Mouse (Mus musculus): ENCODE measurements around the gene Ppara.

The Ppara gene

DNA sequence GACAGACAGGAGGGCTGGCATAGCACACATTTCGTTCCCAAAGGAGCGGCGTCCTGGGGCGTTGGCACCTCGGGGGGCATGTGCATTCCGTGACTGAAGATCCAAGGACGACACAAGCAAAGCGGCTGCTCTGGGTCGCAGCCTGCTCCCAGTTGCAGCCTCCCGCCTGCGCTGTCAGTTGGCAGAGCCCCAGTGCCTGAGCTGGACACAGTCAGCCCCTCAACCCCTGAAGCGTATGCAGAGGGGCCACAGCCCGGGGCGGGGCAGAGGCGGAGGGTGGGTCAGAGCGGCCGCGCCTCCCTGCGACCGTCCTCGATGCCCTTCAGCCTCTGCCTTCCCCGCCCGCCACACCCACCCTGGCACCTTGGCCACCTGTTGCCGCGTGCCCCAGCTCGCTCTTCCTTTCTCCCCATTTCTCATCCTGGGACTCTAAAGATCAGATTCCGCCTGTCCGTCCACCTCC lies at the start of gene Ppara:
TSS of gene Ppara (plus strand) at position 413 of the 463 bp plus-strand sequence.
- no peak for DNase-seq

DNA sequence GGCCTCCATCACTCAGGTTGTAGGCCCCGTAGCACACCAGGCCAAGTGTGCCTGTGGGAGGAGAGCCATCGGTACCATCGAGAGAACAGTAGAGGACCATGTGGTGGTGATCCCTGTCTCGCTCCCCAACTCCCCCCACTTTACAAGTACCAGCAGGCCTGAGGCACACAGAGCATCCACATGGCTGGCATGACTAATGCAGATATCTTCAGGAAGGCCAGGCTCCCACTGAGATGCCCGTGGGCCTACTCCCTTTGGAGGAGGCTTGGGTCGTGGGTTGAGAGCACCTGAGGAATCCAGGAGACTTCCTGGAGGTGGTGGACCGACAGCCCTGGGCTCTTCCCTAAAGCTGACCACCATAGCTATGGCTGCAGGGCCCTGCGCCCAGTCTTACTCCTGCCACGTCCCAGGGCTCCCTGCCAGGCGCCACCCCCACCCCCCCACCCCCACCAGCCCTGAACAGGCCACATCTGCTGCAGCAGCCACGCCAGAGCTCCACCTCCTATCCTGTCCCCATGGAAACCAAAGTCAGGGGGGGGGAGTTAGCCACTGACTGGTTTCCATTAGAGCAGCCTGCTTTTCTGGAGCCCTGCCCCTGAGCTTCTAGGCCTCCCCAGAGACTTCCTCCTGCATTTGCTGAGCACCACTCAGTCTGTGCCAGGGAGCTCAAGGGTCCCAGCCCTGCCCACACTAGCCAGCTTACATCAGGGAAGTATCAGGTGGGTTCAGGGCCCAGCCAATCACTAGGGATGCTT lies 48.0 kb upstream of the Ppara start:
- peak; percentile 66 to 78 for DNase-seq

DNA sequence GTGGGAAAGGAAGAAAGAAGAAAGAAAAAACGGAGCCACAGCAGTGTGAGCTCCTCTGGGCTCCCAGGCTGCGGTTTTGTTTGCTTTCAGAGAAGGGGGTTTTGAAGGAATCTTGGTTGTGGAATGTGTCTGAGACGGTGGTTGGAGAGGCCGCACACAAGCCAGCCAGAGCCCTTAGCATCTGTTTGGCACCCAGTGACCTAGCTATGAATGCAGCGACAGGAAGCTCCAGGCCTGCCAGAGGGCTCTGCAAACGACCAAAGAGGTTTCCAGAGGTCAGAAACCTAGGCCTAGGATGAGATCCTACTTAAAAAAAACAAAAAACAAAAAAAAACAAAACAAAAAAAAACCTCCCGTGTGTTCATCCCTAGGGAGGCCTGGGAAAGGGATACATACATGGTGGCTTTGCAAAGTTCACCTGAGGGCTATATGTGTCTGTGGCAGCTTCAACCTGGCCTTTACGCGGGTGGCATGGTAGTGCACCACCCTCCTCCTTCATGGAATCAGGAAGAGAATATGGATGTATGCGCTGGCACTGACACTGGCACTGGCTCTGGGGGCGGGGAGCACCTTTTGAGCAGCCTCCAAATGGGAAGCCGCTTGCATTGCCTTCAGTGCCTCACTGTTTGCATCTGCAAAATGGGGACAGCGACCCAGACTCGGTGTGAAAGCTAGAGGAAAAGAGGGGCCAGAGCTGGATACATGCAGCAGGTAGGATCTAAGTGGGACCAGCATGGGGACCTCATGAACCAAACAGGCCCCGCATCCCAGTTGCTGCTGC lies 47.0 kb upstream of the Ppara start:
- DNase-seq, result peak in 1 of 2 experiments; percentile 59

DNA sequence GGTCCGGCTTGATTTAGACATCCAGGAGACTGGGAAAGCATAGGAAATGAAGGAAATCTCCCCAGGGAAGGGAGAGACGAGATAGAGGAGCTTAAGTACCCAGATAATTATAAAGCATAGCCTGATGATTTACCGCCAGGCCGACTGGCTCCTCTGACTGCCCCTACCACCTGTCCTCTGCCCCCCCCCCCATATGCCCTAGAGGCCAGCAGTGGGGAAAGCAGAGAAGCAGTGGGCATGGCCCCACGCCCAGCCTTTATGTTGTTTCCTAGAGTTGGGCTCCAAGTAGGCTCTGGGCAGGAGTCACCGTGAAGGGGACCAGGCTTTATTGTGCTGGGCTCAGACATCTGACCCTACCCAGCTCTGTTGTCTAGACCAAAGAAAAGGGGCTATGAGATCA lies 46.0 kb upstream of the Ppara start:
- DNase-seq, result peak in 1 of 2 experiments; percentile 66

DNA sequence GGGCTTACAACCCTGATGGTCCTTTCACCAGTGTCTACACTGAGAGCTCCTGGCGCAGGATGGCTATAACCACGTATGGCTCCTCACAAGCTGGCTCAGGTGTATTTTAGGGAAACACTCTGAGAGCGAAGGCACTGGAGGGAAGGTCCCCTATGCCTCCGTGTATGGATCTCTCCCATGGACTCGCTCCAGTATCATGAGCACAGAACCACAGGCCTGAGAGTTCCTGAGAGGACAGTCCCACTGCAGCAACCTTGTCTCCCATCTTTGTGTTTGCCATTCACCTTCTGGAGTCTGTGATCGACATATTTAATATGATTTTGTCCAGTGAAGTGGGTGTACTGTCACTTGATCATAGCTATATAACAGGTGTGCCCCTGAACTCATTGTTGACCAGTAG lies 45.3 kb upstream of the Ppara start:
- DNase-seq, result no peak

DNA sequence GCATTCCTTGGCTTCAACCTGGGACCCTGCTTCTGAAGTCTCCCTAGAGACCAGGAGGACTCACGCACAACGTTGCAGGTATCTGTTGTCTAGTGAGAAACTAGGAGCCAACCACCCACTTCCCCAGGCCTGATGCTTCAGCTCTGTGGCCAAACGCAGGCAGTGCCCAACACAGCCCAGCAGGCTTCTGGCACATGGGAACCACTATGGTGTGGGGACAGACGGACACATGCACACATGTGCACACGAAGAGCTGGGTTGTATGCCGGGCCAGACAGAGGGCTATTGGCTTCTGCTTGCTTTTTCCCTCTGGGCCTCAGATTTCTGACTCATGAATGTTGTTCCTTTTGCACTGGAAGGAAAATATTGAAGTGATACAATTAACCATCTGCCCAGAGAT lies 44.7 kb upstream of the Ppara start:
- DNase-seq, result peak; percentile 74 to 78

DNA sequence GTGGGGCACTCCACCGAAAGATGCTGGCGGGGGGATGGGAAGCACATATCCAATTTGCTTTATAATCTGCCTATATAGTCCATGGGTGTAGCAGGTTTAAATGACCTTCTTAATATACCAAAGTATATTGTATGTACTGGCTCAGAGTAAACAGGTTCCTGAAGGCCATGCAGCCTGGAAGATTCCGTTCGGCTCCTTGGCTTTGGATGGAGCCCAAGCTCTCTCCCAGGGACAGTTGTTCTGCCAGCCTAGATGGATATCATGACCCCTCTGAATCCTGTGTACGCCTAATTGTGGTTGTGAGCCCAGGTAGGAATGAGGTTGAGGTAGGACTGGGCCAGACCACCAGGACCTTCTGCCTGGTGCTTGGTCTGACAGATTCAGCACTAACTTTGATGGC lies 43.9 kb upstream of the Ppara start:
- no peak for DNase-seq

DNA sequence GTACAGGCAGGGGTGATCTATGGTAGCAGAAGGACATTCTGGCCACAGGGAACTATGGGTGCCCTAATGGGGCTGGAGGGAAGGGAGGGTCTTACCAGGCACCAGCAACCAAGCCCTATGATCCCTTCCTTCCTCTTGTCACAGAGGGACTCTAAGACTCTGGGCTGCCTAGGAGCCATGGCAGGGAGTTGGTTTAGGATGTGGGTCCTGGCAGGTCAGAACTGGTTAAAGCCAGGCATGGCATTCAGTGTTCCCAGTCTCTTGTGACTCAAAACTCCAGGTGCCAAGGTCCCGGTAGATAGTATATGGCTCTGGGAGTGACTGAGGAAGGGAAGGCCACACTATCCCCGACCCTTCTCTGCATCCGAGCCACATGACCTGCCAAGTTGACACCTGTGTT lies 41.7 kb upstream of the Ppara start:
- DNase-seq, result no peak

DNA sequence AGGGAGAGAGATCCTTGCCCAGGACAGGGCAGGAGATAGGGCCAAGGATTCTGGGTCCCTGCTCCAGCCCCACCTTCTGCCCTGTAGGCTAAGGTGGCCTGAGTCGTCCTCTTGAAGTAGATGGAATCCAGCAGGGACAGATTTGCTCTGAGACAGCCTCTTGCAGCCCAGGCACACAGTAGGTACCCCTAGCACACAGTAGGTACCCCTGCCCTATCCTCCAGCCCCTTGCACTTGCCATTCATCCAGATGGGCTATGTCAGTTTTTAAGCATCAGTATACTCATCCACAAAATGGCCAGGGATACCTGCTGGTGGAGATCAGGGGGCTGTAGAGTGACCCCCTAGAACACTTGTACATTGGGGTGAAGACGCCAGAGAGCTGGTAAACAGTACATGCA lies 41.0 kb upstream of the Ppara start:
- DNase-seq, result no peak

DNA sequence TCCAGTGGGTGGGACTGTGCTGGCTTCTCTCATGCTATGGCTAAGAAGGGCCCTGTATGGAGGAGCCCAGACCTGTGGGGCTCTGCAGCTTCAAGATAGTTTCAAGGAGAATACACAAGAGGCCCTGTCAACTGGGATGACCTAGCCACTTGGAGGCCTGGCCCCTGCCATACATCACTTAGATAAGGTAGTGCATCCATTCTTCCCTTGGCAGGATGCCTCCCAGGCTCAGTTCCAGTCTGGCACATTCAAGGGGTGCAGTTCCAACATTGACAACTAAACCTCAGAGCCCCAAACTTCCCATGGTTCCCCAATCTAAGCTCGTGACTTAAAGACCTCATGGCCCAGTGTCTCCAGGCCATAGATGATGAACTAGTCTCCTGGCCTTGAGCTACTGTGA lies 40.4 kb upstream of the Ppara start:
- peak in 1 of 2 experiments; percentile 50 for DNase-seq

DNA sequence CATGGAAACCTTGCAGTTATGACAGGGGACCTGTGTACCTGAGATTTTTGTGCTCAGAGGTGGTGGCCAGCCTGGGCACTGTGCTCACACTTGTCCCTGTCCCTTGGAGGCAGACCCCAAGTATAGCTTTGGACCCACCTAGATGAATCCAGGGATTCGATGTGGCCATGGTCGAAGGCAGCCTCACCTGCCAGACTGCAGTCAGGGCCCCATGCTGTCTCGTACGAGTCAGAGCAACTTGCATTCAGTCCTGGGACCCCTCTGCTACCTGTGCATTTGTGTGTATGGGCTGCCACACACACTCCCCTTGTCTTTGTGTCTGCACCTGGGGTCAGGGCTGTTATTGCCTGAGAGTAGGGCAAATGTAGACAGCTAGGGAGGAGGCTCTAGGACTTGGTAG lies 39.5 kb upstream of the Ppara start:
- DNase-seq, result no peak

DNA sequence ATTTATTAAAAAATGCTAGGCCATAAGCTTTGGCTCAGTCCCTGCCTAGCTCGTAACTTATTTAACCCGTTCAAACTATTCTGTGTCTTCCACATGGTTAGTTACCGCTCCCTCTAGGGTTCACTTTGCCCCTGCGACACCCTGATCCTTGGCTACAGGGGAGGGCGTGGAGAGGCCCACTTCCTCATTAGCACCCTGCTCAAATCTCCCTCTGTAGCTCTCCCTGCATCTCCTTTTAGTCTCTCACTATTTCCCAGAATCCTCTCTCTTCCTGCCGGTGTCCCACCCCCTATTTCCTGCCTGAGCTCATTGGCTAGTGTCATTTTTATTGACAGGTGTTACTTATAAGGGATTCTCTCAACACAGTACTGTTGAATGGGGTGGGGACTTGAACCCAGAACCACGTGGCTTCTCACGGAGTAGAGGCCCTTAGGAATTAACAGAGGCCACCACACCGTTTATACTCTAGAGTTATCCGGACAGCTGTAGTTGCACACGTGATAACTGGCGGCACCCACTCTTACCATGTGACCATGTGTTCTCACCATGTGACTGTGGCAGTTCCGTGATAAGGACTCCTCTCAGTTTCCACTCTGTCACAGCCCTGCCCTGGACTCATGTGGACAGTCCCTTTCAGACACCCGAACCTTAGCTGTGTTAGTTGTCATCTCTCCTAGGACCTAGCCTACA lies 36.3 kb upstream of the Ppara start:
- DNase-seq, result no peak

DNA sequence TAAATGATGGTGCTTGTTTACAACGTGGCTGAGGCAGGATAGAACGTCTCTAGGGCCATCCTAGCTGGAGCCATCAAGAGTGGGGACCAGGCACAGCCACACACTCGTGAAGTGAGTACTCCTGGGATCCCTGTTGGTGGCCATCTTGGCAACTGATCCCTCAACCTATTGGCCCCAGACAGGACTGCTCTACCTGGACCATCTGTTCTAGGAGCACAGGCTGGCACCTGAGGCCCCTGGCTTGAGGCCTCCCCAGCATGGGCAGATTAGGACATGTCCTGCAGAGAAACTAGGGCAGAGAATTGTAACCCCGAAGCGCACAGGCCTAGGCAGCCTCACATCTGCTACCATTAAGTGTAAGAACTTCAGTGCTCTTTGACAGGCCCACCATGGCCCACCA lies 35.3 kb upstream of the Ppara start:
- DNase-seq, result peak; percentile 57 to 83

DNA sequence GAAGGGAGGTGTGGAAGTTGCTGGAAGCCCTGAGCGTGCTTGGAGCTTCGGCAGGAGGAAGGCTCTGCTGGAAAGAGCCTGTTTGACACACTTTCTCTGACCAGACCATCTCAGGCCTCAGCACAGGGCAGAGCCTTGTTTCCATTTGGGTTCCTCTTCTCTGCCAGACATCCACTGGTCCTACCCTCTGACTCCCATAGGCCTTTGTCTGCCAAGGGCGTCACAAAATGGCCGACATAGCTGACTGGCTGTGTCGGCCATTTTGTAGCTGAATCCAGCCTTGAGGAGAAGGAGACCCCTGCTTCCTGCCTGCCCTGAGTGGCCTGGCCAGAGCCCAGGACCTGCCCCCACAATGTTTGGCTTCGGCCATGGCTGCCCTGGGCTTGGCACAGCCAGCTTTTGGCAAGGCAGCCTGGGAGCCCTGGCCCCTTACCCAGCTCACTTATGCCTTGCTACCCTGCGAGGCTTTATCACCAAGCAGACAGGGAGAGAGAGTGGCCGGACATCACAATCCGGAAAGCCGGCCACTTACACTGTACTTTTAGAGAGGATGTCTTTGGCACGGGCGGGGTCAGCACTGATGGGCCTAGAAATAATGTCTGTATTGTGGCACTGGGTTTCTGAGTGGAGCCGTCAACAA lies 34.8 kb upstream of the Ppara start:
- peak; percentile 82 to 89 for DNase-seq

DNA sequence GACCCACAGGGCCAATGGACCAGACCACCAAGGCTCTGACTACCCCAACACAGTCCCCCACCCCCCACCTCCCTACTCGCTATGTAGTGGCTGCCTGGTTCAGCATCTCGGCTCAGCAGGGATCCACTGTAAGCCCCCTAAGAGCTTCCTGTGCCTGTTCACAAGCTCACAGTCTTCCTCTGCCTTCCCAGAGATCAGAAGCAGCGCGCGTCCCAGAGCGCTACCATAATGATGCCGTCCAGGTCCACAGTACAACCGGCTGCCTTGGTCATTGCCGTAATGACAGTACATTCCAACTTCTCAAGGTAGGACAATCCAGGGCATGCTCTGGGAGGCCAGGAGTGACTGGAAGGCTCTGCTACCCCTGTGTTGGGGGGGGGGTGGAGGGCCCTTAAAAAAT lies 34.1 kb upstream of the Ppara start:
- DNase-seq, result peak in 1 of 2 experiments; percentile 42

DNA sequence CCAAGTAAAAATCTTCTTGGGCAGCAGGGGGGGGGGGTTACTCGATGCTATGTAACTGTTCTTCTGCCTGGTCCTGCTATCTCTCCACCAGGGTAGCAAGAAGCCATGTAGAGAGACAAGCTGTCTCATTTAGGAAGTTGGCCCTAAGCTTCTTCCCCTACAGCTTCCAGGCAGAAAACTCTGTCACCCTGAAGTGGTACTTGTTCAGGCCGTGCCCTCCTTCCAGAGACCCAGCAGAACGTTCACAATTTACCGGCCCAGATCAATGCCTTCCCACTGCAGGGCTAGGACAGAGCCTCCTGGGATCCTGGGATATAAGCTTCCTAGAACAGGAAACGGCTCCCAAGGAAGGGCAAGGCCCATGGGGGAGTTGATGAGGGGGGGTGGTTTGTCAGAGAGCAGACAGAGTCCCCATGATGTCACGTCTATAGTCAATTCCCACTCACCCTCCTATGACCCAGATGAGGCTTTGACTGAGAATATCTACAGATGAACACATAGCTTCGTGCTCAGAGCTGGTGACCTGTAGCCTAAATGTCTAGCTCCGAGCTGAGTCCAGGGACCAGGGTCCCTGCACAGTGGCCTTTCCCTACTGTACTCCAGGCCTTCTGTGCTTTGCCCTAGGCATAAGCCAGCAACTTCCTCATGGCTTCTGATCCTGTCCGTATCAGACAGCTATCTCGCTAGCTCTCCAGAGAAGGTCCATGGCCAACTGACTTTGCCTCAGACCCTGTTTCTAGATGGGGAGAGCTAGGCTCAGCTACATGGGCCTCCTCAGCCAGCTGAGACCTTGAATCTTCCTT lies 33.5 kb upstream of the Ppara start:
- DNase-seq, result peak; percentile 20 to 52

DNA sequence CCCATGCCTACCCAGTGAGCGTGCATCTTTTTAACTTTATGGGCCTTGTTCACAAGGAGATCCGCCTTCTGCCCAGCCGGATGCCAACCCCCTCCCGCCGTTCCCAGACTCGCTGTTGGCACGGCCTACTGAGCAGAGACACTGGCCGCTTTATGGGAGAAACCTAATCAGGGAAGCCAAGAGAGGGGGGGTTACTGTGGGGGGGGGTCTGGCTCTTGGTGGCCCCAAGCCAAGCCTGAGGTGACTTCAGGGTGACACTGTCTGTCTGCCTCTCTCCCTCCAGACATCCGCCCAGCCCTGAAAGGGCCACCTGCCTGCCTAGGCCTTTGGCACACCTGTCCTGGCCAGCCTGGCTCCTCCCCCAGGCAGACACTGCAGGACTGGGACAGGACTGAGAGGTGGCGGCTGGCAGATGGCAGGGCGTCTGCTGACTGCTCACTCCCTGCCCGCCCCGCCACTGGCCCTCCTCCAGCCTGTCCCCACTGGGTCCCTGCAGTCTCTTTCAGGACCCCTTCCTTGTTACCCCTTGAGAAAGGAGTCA lies 32.3 kb upstream of the Ppara start:
- peak; percentile 89 to 90 for DNase-seq

DNA sequence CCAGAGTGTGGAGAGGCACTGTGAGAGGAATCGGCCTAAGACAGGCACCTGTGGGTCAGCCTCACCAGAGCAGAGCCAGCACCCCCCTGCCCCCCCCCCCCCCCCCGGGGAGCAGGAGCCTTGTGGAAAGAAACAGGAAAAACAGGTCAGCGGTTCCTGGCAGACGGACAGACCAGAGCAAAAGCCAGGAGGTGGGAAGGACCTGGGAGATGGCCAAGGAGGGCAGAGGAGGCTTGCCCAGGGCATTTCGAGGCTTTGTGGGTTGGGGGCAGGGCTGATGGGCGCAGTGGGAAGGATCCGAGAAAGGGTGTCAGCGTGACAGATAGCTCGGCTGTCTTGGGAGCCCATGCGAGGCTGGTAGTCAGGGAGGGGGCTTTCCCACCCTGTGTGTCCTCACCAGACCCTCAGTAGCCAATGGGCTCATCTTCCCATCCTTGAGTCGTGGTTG lies 31.6 kb upstream of the Ppara start:
- DNase-seq, result peak; percentile 87 to 90

DNA sequence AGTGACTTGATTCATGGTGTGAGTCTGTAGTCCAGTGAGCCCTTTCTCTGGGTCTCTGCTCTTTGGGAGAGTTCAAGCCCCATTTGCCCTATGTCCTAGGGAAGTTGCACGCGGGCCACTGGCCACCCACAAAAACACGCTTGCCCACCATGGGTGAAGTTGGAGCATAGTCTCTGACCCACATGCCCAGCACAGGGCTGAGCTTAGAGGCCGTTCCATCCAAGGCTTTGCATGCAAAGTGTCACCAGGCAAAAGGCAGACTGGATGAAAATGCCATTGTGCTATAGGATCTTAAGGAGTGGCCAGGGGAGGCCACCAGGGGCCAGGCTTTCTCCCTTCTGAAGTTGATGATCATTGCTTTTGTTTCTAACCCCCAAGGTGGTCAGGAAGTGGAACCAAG lies 30.9 kb upstream of the Ppara start:
- no peak for DNase-seq

DNA sequence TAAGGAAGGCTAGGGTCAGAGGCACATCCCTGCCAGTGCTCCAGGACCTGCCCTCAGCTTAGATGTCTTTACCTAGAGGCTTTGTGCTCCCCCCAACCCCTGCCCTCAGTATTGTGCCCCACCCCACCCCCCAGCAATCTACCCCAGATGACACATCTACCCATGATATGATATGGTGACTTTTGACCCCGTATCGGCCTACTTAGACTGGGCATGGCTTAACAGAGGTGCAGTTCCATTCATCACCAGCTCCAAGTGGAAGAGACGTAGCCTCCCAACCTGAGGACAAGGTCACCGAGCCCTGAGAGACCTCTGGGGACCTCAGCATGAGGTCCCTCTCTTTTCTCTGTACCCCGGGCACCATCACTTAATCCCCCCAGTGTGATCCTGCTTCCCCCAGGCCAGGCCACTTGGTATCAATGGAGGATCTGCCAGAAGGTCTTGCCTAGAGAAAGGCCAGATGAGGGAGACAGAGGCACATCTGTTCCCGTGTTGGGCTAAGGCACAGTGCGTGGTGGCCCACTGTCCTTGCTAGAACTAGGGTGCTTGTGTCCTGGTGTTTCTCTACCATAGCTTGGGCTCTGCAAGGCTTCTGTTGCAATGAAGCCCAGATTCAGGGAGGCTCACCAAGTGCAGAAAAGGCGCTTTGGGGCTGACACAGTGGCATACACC lies 30.3 kb upstream of the Ppara start:
- DNase-seq, result peak; percentile 12 to 28

DNA sequence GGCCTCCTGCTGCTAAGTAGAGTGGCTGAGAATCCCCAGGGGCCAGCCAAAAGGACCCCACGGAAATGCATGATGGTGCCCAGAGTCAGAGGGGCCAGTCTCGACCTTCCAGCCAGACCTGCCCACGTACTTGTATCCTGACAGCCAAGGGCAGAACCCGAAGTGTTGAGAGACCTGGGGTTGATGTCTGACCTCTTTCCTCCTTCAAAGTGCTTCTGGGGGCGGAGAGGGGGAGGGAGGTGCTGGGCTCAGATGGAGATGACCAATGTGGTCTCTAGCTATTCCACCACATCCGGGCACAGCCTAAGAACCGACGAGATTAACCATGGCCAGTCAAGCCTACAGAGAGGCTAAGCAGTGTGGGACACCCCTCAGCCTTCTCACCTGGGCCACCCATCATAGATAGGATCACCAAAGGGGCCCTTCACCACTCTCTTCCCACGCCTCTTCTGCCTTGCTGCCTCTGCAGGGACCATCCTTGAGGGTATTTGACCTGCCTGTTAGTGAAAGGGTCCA lies 29.7 kb upstream of the Ppara start:
- peak; percentile 17 to 31 for DNase-seq
